Mouse (Mus musculus) thymus, postnatal 14 days (tissue): ENCODE data around the gene Ipo13.

ENCODE experiments used
- DNase-seq: peaks from one replicate; pipeline ENCODE4 v3.0.0; 2021

Gene Ipo13

DNA sequence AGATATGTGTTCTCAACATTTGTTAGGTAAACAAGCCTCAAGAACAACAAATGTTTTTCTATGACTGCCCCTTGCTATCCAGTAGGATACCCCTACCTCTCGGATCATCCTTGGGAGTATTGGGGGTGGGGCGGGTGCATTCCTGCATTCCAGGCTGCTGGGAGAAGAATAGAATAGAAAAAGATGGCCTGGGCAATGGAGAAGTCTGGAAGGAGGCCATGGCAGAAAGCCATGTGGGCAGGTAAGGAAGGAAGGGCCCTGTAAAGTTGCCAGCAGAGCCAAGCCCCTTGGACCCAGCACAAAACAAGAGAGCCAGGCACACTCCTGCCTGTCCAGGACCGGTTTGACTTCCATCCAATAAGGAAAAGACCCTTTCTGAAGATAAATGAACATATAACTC is 1.4 kb downstream of the Ipo13 start:
- no peak for DNase-seq

DNA sequence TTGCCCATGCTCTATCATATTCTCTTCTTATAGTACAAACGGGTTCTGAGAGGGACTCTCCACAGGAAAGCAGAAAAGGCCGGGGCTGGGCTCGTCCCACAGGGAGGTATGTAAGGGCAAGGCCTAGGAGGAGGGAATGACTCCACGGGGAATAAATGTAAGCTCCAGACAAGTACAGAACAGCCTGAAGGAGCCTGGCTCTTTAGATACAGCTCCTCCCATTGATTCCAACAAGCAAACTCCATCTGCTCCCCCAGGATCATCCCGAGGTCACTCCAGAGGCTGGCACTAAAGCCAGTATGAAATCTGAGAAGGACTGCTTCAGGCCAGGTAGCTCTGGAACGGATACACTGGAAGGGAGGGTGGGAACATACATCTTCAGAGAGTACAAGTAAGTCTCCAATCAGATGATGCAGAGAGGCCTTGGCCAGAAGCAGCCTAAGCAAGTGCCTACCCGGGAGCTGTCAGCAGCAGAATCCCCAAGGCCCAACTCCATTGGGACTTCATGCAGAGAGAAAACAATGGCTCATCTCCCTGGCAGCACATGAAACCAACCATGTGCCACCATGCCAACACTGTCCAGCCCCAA is 2.0 kb downstream of the Ipo13 start:
- DNase-seq = no peak

DNA sequence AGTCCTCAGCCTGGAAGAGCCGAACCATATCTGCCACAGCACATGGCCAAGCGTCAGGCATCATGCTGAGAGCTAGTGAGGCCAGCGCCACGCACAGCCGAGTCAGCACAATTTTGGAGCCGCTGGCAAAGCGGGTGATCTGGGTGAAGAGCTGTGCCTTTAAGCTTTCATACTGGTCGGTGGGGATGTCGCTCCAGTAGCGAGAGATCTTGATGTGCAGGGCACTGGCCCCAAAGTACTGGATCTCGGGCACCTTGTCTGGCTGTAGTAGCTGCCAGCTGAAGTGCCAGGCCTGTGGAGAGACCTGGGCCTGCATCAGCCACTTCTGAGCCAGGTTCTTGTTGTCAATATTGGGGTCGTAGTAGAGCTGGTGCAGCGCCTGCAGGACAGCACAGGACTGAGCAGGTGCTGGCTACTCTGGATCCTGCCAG is 2.7 kb downstream of the Ipo13 start:
- DNase-seq = no peak

DNA sequence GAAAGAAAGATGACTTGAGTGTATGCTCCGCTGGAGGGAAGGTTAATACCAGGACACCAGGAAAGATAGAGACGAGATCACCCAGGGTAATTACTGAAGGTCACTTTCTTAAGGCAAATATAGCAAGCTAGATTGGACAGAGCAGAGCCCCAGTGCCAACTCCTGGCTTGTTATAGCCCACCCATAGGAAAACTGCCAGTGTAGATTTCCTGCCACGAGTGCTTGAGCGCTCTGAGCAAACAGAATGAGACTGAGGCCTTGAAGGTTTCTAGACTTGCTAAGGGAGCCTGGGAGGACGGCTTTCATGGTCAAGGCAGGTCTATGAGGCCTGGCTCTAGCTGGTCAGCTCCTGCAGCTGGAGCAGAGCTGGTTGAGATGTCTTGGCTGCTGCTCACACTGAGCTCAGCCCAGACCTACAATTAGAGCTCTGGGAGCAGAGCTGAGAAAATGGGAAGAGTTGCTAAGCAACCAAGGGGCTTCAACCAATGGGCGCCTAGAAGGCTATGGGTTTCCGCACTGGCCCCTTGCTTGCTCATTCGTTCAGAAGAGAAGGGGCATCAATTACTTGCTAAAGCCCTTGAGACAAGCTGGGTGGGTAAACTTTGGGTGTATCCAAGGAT is 5.9 kb downstream of the Ipo13 start:
- DNase-seq = no peak

DNA sequence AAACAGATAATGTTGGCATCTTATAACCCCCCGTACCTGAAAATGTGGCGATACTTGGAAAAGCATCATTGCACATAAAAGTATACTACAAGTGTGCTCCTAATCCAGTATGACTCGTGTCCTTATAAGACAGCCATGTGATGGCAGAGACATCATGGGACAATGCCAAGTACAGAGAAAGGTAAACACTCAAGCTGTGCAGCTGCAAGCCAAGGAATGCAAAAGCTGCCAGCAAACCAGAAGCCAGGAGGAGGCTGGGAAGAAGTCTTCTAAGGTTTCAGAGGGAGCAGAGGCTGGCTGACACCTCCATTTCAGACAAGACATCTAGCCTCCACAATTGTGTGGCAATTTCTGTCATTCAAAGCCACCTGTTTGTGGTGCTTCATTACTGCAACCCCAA is 8.6 kb downstream of the Ipo13 start:
- DNase-seq = no peak

DNA sequence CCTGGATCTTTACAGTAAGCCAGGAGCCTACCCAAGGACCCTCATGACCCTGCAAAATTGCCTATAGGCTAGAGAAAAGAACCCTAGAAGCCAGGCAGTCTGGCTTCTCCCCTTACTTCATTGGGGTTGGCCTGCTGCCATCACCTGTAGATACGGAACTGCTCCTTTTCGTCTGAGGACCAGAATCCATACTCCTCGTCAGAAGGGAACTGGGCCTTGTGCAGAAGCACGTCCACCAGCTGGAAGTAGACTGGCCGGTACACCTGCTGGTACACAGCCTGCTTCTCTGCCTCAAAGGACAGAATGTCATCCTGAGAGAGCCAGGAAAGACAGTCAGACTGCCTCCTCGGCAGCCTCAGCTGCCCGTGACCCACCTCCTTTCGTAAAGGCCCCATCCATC is 10.0 kb downstream of the Ipo13 start:
- DNase-seq = no peak

DNA sequence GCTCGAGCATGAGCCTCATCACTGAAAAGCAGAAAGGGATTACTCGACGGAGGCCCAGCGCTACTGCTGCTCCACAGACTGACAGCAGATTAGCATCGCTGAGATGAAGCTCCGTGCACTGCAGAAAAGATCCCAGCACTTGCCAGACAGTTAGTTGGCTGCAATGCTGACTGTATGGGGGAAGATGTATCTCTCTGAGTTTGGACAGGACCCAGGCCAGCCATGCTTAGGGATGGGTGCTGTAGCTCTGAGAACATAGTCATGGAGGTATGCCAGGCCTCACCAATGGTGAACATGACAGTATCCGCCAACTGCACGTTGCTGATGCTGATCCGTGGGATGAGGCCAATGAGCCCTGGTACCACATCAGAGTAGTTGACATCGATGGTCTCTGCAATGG is 10.7 kb downstream of the Ipo13 start:
- no peak for DNase-seq

DNA sequence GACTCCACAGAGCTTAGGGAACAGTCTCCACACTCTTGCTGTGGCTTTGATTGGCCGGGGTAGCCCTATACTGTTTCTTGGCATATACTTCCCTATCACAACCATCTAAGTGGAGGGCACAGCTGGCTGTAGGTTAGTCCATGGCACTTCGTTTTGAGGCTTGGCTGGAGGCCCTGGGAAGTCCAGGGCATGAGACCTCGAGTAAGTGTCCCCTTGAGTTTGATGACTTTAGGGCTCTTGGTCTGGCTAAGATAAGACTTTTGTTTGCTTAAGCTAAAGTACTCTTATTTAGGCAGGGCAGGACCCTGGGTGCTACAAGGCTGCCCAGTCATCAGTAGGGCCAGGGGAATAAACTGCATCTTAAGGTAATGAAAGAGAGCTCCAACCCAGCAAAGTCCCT is 16.7 kb downstream of the Ipo13 start:
- no peak for DNase-seq

DNA sequence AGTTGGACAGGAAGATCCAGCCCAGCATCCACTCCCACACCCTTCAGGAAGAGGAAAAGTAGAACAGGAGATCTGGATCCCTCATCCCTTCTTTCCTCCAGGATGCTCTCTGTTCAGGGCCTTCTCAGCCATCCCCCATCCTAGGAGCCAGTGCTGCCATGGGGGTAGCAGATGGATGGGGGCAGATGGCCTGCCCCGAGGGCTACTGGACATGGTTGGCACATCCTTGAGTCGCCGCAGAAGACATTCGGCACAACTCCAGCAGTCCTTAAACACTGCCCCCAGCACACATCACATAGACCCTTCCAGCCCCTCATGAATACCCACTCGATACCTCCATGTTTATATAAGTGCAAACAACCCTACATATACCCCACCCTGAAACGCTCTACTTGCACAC is 18.8 kb downstream of the Ipo13 start:
- no peak for DNase-seq

DNA sequence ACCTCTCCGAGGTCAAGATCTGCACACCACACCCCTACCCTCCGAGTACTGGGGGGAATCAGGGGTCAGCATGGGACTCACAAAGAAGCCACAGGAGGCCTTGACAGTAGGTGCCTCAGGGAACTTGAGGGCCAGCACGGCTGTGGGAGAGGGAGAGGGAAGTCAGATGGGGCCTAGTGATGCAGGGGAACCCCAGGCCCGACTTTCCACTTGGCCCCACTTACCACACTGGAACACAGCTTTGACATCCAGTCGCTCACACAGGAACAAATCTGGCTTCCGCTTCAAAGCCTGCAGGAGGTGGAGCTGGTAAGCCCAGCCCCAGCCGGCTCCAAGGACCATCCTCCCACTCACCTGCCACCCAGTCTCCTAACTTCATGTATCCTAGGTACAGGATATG is 19.5 kb downstream of the Ipo13 start:
- no peak for DNase-seq

DNA sequence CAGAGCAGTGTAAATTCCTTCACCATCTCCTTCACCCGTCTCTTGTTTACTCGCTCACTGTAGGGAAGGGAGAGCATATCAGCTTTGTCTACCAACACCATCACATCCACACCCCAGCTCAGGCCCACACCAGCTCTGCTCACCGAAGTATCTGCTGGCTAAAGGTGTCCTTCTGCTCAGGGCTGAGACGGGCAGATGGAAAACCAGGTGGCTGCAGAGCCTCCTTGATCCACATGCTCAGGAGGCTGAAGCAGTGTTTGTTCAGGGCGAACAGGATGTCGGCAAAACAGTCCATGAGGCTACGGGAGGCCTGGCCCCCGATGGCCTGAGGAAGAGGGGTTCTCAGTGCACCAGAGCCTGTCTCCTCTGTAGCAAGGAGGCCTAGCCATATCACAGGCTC is 20.2 kb downstream of the Ipo13 start:
- no peak for DNase-seq

DNA sequence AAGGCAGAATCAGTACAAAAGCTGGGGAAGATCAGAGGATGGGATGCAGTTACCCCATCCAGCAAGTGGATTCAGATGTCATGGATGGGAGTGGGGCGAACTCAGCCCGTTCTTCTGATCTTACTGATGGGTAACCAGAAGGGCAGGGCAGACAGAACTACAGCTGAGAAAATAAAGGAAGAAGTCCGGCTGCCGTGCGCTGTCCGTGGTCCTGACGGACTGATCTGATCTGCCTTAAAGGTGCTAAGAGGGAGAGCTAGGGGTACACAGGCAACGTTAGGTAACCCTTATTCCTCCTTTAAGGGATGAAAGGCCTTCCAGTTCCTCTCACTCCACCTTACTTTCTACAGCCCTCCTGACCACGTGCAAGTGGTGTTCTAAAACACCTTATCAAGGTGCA is 21.4 kb downstream of the Ipo13 start:
- peak; percentile 73 for DNase-seq

DNA sequence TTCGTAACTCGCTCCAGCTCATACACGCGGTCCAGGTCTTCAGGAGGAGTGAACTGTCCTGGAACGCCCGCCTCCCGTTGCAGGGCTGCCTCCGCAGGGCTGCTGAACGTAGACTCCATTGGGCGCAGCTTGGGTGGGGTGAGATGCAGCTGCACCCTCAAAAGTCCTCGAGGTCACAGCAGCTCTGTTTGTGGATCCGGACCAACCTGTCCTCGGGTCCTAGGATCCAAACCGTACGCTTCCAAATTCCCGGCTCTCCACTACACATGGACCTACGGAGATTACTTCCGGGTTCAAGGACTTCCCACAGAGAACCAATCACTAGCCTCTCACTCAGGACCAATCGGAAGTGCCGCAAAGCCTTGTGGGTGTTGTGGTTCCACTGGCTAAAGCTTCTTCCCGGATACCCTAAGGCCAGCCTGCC is 23.0 kb downstream of the Ipo13 start, which contains the start of gene Dph2:
Gene Dph2 (minus strand): TSS at position 295 of the 424 bp plus-strand sequence.
- DNase-seq = peak; percentile 82

DNA sequence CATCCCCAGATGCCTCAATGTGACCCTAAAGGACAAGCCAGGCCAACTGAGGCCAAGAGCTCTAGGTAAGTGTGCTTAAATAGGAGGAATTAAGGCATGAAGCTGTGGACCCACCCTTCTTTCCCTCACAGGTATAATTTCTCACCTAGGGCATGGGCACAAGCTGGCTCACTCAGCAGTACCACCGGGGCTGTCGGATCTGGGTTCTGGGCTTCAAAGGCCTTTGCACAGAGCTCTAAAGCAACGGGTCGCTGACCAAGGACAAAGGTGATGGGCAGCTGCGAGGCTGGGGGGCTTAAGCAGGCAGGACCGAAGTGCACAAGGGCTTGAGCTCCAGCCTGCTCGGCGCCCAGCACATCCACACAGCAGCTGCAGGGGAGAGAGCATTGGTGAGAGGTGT is 24.0 kb downstream of the Ipo13 start:
- DNase-seq = no peak

DNA sequence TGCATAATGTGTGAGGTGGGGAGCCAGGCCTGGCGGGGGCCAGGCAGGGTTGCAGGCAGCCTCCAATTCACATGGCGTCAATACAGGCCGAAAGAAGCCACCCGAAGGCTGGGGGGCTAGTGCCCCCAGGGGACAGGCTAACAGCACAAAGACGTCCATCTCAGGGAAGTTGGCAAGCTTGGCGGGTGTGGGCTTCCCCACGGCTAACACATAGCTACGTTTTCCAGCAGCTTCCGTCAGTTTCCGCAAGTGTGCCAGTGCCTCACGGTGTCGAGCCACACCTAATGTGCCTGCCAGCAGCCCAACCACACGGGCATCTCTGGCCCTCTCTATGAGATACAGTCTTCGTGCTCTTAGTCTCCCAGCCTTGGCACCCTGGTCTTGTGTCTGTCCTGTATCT is 24.8 kb downstream of the Ipo13 start:
- no peak for DNase-seq

DNA sequence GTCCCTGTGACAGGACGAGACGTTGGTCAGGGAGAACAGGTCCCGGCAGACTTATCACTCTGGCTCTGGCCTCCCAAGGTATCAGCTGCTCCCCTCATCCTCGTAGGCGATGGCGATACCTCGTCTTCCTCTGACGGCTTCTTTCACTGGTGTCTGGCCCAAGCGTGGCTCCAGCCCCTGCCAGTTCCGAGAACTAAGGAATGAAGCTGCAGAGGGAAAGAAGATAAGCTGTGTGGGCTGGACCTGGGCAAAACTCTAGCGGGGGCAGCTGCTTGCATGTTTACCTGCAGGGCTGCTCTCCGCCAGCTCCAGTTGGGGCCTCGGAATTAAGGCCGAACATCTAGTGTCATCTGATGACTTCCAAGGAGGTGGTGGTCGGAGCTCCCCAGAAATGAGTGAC is 25.3 kb downstream of the Ipo13 start:
- DNase-seq = no peak

DNA sequence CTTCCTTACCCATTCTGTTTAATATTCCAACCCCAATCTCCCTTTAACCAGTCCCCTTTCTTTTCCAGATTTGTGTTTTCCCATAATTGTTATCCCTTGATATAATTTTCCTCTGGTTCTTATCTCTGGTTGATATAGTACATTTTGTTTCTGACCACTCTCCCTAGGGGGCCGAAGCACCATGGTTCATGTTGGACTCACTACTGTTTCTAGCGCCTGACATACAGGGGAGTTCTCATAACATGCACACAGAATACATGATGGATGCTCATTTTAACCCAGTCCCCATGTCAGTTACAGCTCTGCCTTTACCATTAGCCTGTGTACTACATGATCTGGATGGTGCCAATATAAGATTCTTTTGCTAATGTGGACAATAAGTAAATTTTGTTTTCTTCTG is 26.9 kb downstream of the Ipo13 start:
- no peak for DNase-seq

DNA sequence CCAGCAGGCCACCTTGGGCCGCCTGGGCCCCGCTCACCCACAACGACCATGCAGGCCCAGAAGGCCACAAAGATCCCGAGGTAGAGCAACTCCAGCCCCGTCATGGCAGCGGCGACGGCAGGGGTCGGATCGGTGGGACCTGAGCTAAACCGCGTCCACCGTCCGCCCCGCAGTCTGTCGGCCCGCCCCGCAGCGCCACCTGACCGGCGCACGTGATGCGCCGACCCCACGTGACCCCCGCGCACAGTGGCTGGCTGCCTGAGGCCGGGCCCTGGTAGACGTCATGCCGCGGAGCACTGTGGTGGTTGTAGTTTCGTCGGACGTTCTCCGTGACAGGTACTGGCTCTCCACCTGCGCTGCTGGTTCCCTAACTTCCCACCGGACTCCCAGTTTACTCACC is 27.7 kb downstream of the Ipo13 start, which contains the start of gene Atp6v0b:
Gene Atp6v0b (minus strand): TSS at position 201 of the 400 bp plus-strand sequence.
- DNase-seq = peak; percentile 95

DNA sequence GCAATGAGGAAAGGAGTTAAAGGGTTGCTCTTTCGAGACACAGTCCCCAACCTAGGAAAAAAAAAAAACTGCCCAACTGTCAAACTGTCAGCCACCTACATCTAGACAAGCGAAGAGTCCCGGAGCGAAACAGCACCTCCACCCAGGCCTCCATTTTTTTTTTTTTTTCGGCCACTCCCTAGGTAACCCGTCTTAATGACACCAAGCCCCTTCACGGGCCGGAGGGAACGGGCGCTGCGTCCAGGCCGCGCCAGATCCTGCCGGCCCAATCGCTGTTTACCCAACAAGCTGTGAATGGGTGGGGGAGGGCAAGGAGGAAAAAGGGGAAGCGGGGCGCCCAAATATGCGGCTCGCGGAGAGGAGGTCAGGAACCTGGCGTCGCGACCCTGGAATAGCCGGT is 28.2 kb downstream of the Ipo13 start:
- DNase-seq = no peak

DNA sequence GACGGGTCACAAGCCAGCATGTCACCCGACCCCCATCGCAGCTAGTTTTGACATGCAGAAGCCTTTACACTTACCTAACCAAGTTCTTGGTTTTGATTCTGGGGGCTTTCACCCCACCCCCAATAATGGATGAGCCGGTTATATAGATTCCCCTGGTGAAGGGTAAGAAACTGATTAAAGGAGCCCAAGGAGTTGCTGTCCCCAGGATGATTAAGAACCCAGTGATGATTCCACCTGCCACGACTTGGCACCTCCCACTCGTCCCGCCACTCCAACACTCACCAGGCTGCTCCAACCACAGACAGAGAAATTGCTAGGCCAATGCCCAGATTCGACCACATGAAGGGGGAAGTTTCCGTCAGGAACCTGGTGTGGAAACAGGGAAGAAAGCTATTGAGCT is 28.8 kb downstream of the Ipo13 start:
- no peak for DNase-seq

DNA sequence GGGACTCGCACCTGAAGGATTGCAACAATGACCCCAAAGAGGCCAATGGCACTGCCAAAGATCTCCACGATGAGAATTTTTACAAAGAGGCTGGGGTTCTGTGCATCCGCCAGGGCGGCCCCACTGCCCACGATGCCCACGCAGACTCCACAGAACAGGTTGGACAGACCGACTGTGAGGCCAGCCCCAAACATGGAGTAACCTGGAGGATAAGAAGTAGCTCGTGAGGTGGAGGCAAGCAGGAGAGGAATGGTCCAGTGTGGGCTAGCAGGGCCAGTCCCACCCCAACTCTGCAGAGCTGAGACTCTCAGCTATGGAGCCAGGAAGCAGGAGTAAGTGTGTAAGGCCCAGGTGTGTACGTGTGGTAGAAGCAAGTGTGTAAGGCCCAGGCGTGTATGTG is 29.7 kb downstream of the Ipo13 start:
- no peak for DNase-seq

DNA sequence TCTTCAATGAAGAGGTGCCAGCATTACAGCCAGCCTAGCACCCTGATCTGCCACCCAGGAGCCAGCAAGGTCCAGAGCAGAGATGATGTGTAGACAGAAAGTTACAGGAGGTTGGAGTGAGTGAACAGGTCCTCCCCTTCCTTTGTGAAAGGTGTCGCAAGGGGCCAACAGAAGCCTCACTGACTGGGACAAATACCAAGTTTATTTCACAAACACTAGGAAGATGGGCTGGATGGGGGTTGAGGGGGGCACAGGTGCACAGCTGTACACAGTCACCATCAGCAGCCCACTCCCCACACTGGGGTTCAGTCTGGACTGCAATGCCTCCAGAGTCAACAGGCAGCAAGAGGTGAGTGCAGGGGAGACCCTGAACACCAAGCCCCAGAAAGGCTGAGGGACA is 30.7 kb downstream of the Ipo13 start:
- DNase-seq = no peak

DNA sequence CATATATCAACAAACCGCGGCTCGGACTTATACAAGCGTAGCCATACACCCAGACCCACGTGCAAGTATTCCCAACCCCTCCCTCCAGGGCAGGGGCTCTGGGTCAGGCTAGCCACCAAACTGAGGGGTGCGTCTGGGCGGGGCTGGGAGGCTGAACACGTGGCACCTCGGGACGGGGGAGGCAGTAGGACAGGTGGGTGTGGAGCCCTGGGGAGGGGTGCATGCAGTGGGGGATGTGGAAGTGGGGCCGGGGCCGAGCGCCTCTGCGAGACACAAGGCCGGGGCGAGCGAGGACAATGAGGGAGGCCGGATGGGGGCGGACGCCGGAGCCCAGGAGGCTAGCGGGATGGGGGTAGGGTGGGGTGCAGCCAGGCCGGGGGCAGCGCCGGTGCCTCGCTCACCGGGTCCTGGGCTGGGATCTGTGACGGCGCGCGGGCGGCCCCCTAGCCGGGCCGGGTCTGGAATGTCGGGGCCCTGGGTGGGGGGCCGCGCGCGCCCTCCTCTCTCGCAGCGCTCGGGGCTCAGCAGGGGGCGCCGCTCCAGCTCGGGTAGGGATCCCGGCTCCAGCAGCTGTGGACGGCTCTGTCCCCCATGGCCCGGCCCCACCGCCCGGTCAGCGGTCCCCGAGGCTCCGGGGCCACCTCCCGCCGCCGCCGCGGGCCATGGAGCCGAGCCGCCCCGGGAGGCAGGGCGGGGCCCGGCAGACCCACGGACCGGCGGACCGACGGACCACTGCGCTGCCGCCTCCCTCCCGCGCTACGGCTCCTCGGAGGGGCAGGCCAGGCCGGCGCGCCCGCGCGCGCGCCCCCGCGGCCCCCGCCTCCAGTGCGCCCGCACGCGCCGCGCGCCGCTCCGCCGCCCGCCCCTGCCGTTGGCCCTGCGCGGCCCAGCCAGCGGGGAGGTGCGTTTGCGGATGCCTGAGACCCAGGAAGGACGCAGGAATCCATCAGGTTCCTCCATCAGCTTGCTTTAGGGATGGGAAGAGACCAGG is 31.8 kb downstream of the Ipo13 start, which contains the start of gene B4galt2:
Gene B4galt2 (minus strand): TSS at position 787 of the 991 bp plus-strand sequence.
- peak; percentile 41 for DNase-seq

DNA sequence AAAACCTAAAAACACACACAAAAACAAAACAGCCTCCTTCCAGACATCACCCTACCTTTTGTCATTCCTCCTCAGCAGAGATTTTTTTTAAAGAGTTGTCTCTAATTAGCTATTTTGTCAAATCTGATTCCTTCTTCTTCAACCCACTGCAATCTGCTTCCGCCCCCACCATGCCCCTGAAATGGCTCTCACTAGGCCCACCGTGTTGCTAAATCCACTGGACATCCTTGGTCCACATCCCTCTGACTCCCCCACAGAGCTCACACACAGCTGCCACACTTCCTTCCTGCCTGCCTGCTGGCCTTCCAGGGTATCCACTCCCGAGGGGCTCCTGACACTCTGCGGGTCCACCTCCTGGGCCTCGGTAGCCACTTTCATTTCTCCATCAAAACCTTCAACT is 36.1 kb downstream of the Ipo13 start:
- no peak for DNase-seq
